Mouse (Mus musculus) MEL (cell line): ENCODE results near the gene Emc1.

Experiments
- CTCF ChIP-seq, 3 experiments: IDR thresholded peaks in 2 of 3; conservative IDR thresholded peaks in 1 of 3; 2 replicates each; pipeline ENCODE4 v1.5.1; 2011 to 2012; ENCODE audit warnings: low read length in 3 of 3, low read depth in 2 of 3, mild to moderate bottlenecking in 2 of 3, improper control_type of control experiment in 1 of 3, inconsistent platforms in 1 of 3, mixed read lengths in 1 of 3, moderate library complexity in 1 of 3; ENCODE audit not compliant: control insufficient read depth in 1 of 3, insufficient read depth in 1 of 3, poor library complexity in 1 of 3, severe bottlenecking in 1 of 3
- KAT2A ChIP-seq: conservative IDR thresholded peaks from 2 replicates; pipeline ENCODE4 v1.6.1; 2012; ENCODE audit warnings: low read depth, low read length, improper control_type of control experiment, inconsistent platforms
- MAZ ChIP-seq: IDR thresholded peaks from 2 replicates; pipeline ENCODE4 v1.6.1; 2012; ENCODE audit warnings: low read depth, mild to moderate bottlenecking, inconsistent platforms, low read length, improper control_type of control experiment
- POLR2AphosphoS5 ChIP-seq: IDR thresholded peaks from 2 replicates; pipeline ENCODE4 v1.6.1; 2012; ENCODE audit warnings: low read depth, borderline replicate concordance, mild to moderate bottlenecking, inconsistent platforms, low read length, moderate library complexity, mixed read lengths

GRCm38 (mm10) chr4:139403214-139403613, 50.8 kb downstream of the Emc1 start:
- TF ChIP-seq CTCF (IDR thresholded peaks at IDR 0.05 in 2 of 3, conservative IDR thresholded peaks at IDR 0.05 in 1 of 3; ENCODE audit: control insufficient read depth in 1 of 3, insufficient read depth in 1 of 3, low read depth in 2 of 3, low read length in 3 of 3, poor library complexity in 1 of 3, severe bottlenecking in 1 of 3) (peak in 1 of 3 experiments; percentile 21; a peak in 1 of 6 replicates), MAZ (no peak), POLR2AphosphoS5 (no peak), KAT2A (no peak)
